Mouse (Mus musculus): Measurements from ENCODE around the gene Mob3a. TPM values are rescaled to one million over a fixed set of nuclear protein-coding genes. Genes with fewer than 3 reads are reported as not detected.
A peak's percentile ranks its signal among the peaks of the same experiment; 100 is the strongest.

Mob3a gene
- total and polyA plus RNA-seq, 2 experiments from 2014 or later = 45.9 to 57.8 TPM

DNA sequence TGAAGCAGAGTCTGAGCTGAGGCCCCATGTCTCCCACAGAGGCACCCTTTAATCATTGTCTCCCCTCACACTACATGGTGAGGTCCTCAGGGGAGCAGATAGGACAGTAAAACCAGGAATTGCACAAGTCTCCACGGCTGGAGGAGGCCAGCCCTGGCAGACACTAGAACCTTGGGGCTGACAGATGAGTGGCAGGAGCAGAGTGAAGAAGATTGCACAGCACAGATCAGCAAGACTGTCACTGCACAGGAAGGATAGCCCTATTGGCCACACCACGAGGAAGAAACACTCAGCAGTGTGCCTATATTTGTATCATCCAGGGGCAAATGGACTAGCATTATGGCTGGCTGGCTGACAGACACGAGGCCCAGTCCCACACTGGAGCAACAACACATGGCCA lies 9.1 kb upstream of the Mob3a start:
- Histone ChIP-seq H3K27me3 (ENCODE audit: insufficient read depth, low read length) (no peaks in the 10 kb centered on the region), H3K4me1 (ENCODE audit: insufficient read depth) (no peaks in the 10 kb centered on the region), H3K9me3 (ENCODE audit: low read length) (no peaks in the 10 kb centered on the region), H3K27ac (ENCODE audit: low read depth, low read length) (no peak overlapping the region), H3K4me2 (ENCODE audit: low read depth) (no peak overlapping the region), H3K9ac (no peak overlapping the region), H3K36me3 (ENCODE audit: insufficient read depth) (peaks cover 100% of the 10 kb centered on the region), H3K4me3 (ENCODE audit: low read depth, low read length) (no peak overlapping the region)
- ATAC-seq (no peak), DNase-seq (no peak)
- WGBS = 81% methylated on average over 3 of the region's 3 CpGs
- TF ChIP-seq CTCF (IDR thresholded peaks at IDR 0.05; ENCODE audit: low read depth) = no peak

DNA sequence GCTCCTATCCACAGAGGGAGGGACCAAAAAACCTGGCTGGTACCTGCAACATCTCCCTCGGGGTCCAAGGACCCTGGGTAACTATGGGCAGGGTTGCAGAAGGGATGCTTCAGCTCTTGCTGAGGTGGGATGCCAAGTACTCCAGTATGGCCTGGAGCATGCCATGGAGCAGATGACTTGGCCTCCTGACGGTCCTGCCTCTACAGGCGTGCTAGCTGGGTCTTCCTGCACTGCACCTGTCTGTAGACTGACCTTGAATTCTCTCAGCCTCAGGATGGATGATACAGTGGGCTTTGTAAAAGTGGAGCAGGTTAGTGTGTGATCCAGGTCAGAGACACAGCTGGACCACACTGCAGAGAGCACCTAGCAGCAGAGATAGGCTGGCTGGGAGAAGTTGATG lies 3.7 kb upstream of the Mob3a start:
- peaks cover 12% of the 10 kb centered on the region for H3K4me1 ChIP-seq (ENCODE audit: insufficient read depth)
- no peak overlapping the region for H3K4me3 ChIP-seq (ENCODE audit: low read depth, low read length)
- H3K27ac ChIP-seq (ENCODE audit: low read depth, low read length) = no peak overlapping the region
- no peaks in the 10 kb centered on the region for H3K27me3 ChIP-seq (ENCODE audit: insufficient read depth, low read length)
- H3K4me2 ChIP-seq (ENCODE audit: low read depth) = no peak overlapping the region
- peaks cover 51% of the 10 kb centered on the region for H3K36me3 ChIP-seq (ENCODE audit: insufficient read depth)
- H3K9me3 ChIP-seq (ENCODE audit: low read length) = no peaks in the 10 kb centered on the region
- ATAC-seq (no peak), DNase-seq (no peak)
- 83% methylated on average over 3 of the region's 3 CpGs for WGBS
- no peak overlapping the region for H3K9ac ChIP-seq
- no peak for TF ChIP-seq CTCF (IDR thresholded peaks at IDR 0.05; ENCODE audit: low read depth)

DNA sequence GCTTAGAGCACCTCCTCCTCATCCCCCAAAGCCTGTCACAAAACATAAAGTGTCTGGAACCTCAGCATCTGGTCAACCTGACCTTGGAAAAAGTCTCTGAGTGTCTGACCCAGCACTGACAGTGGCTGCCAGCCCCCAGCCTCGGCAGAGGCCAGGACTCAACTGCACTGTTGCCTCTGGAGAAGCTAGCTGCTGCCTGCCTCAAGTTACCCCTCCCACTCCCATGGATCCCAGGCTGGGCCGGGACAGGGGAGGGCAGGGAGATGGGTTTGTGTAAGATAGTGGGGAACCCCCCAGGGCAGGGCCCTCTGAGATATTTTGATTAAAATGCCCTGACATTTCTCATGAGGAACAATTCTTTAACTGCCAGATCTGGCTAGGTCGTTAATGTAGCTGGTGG lies 3.3 kb upstream of the Mob3a start:
- WGBS = 64% methylated on average over 3 of the region's 3 CpGs
- no peak for TF ChIP-seq CTCF (IDR thresholded peaks at IDR 0.05; ENCODE audit: low read depth)

DNA sequence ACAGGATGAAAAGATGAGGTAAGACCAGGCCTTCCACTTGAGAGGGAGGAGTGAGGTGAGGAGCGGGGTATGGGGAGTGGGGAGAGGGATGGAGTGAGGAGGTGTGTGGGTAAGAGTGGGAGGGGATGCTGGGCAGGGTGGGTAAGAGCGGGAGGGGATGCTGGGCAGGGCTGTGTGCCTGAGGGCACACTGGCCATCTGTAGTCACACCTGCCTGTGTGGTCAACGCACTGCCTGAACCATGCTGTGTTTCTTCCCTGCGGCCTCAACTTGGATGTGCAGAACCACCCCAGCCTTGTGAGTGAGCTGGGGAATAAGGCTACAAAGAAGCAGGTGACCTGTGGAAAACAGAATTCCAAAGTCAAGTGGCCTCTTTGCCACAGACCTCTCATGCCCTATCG lies 2.6 kb upstream of the Mob3a start:
- Histone ChIP-seq H3K9ac (no peak overlapping the region), H3K4me2 (ENCODE audit: low read depth) (no peak overlapping the region), H3K9me3 (ENCODE audit: low read length) (no peaks in the 10 kb centered on the region), H3K4me1 (ENCODE audit: insufficient read depth) (peaks cover 20% of the 10 kb centered on the region), H3K27me3 (ENCODE audit: insufficient read depth, low read length) (no peaks in the 10 kb centered on the region), H3K27ac (ENCODE audit: low read depth, low read length) (no peak overlapping the region), H3K36me3 (ENCODE audit: insufficient read depth) (peaks cover 41% of the 10 kb centered on the region), H3K4me3 (ENCODE audit: low read depth, low read length) (no peak overlapping the region)
- TF ChIP-seq CTCF (IDR thresholded peaks at IDR 0.05; ENCODE audit: low read depth) = no peak
- no peak for ATAC-seq
- no peak for DNase-seq
- 82% methylated on average over 5 of the region's 5 CpGs for WGBS

More for the DNA sequence above, 3.3 kb upstream of the Mob3a start:
- ATAC-seq (no peak), DNase-seq (no peak)
- no peak overlapping the region for H3K4me3 ChIP-seq (ENCODE audit: low read depth, low read length)
- peaks cover 47% of the 10 kb centered on the region for H3K36me3 ChIP-seq (ENCODE audit: insufficient read depth)
- H3K27ac ChIP-seq (ENCODE audit: low read depth, low read length) = no peak overlapping the region
- H3K9ac ChIP-seq = no peak overlapping the region
- no peak overlapping the region for H3K4me2 ChIP-seq (ENCODE audit: low read depth)
- no peaks in the 10 kb centered on the region for H3K9me3 ChIP-seq (ENCODE audit: low read length)
- no peaks in the 10 kb centered on the region for H3K27me3 ChIP-seq (ENCODE audit: insufficient read depth, low read length)
- peaks cover 16% of the 10 kb centered on the region for H3K4me1 ChIP-seq (ENCODE audit: insufficient read depth)

DNA sequence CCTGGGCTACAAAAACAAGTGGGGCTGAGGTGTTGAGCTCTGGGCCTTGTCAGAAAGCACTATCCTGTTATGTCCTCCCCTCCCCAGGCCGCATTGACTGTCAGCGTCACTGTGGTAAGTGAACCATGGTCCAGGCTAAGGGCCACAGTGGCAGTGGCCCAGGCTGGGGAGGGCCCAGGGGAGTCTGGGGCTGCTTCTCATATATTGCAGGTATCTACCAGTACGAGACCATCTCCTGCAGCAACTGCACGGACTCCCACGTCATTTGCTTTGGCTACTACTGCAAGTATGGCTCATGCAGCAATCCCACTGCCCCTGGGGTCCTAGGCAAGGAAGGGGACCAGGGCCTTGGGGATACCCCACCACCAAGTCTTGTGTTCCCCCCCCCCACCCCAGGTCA lies 1.9 kb upstream of the Mob3a start:
- Histone ChIP-seq H3K4me3 (ENCODE audit: low read depth, low read length) (peak overlapping the region; percentile 77), H3K27ac (ENCODE audit: low read depth, low read length) (peak overlapping the region; percentile 90; the same call in 1 of the 2 replicates), H3K4me2 (ENCODE audit: low read depth) (peak overlapping the region; percentile 75), H3K27me3 (ENCODE audit: insufficient read depth, low read length) (no peaks in the 10 kb centered on the region), H3K9ac (no peak overlapping the region), H3K4me1 (ENCODE audit: insufficient read depth) (peaks cover 20% of the 10 kb centered on the region), H3K36me3 (ENCODE audit: insufficient read depth) (peaks cover 33% of the 10 kb centered on the region), H3K9me3 (ENCODE audit: low read length) (no peaks in the 10 kb centered on the region)
- WGBS = 86% methylated on average over 5 of the region's 5 CpGs
- ATAC-seq (no peak), DNase-seq (no peak)
- TF ChIP-seq CTCF (IDR thresholded peaks at IDR 0.05; ENCODE audit: low read depth) = no peak

DNA sequence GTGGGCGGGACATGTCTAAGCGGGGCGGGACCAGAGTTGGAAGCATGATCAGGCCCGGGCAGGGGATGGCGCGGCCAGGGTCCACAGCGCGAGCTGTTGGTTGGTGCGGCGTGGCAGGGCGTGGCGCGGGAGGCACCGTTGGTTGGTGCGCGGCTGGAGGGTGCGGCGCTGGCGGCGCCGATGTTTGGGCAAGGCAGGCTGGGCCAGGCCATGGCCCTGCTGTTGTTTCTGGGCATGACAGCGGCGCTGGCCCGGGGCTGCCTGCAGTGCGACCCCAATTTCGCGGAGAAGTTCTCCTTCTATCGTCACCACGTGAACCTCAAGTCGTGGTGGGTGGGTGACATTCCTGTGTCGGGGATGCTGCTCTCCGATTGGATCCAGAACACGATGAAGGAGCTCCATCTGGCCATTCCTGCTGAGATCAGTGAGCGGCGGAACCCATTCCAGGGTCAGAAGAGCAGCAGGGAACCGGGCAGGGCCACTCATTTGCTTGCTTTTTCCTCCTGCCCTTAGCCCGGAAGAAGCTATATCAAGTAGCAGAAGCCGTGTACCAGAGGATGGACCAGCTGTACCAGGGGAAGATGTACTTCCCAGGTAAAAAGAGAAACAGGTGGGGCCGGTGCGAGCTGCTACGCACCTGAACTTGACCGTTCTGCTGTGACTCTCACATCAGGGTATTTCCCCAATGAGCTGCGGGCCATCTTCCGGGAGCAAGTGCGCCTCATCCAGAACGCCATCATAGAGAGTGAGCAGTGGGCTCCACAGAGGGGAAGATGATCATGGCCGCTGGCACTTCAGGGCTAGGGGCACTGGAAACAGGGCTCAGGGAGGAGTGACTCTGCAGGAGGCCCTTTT lies 986 bp upstream of the Mob3a start:
- DNase-seq = peak; percentile 94
- peak; percentile 85 for ATAC-seq
- Histone ChIP-seq H3K9me3 (ENCODE audit: low read length) (no peaks in the 10 kb centered on the region), H3K4me3 (ENCODE audit: low read depth, low read length) (peak overlapping the region; percentile 77), H3K4me1 (ENCODE audit: insufficient read depth) (peaks cover 20% of the 10 kb centered on the region), H3K27ac (ENCODE audit: low read depth, low read length) (peak overlapping the region; percentile 90), H3K9ac (peak overlapping the region; percentile 51), H3K36me3 (ENCODE audit: insufficient read depth) (peaks cover 24% of the 10 kb centered on the region), H3K27me3 (ENCODE audit: insufficient read depth, low read length) (no peaks in the 10 kb centered on the region), H3K4me2 (ENCODE audit: low read depth) (peak overlapping the region; percentile 75)
- WGBS = 3% methylated on average over 47 of the region's 47 CpGs
- peak; percentile 14; the same call in 1 of the 2 replicates for TF ChIP-seq CTCF (IDR thresholded peaks at IDR 0.05; ENCODE audit: low read depth)

DNA sequence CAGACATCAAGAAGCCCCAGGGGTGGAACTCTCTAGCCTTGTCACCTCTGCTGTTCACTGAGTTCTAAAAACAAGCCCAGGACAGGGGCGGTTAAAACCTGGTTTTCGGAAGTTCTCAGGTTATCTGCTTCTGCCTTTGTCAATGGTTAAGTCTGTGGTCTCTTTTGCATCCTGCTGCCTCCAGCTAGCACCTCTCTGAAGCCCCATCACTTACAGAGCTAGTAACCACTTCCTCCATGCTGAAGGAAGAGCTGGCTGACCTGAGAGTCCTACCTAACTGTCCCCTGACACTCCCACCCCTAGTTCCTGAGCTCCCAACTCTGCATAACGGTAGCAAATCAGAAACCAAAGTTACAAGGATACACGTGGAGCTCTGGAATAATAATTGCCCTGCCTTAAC lies 1.0 kb downstream of the Mob3a start:
- no peak overlapping the region for H3K9ac ChIP-seq
- H3K27me3 ChIP-seq (ENCODE audit: insufficient read depth, low read length) = no peaks in the 10 kb centered on the region
- WGBS = 46% methylated on average over 4 of the region's 4 CpGs
- 0 out of 2 replicates have a peak, but pooled peaks cover 4% of the 10 kb centered on the region for H3K36me3 ChIP-seq (ENCODE audit: insufficient read depth)
- peaks cover 20% of the 10 kb centered on the region for H3K4me1 ChIP-seq (ENCODE audit: insufficient read depth)
- no peak for DNase-seq
- H3K9me3 ChIP-seq (ENCODE audit: low read length) = no peaks in the 10 kb centered on the region
- peak overlapping the region; percentile 75 for H3K4me2 ChIP-seq (ENCODE audit: low read depth)
- no peak for TF ChIP-seq CTCF (IDR thresholded peaks at IDR 0.05; ENCODE audit: low read depth)
- peak overlapping the region; percentile 77 for H3K4me3 ChIP-seq (ENCODE audit: low read depth, low read length)
- no peak for ATAC-seq
- no peak overlapping the region for H3K27ac ChIP-seq (ENCODE audit: low read depth, low read length)

Measured in forebrain, postnatal 0 days (tissue).